Mouse (Mus musculus) testis, adult 2 months (tissue): ENCODE results near the gene Olr1. TPM values are rescaled to one million over a fixed set of nuclear protein-coding genes. Genes with fewer than 3 reads are reported as not detected.

ENCODE experiments used
- H3K27ac ChIP-seq: fragments of 200-500 bp; 2 replicates; pipeline ENCODE4 v1.5.1; 2012; ENCODE audit warnings: low read depth, low read length; ENCODE audit not compliant: control insufficient read depth, insufficient read depth
- H3K27me3 ChIP-seq: fragments of 200-500 bp; 2 replicates; pipeline ENCODE4 v1.6.1; 2012; ENCODE audit warnings: mild to moderate bottlenecking, low read length, moderate library complexity; ENCODE audit not compliant: control insufficient read depth, insufficient read depth
- H3K36me3 ChIP-seq: fragments of 200-500 bp; 2 replicates; pipeline ENCODE4 v1.6.1; 2012; ENCODE audit warnings: mild to moderate bottlenecking, low read length; ENCODE audit not compliant: control insufficient read depth, insufficient read depth
- H3K4me1 ChIP-seq: fragments of 200-500 bp; 2 replicates; pipeline ENCODE4 v1.6.1; 2012; ENCODE audit warnings: low read length; ENCODE audit not compliant: control insufficient read depth, insufficient read depth
- H3K4me3 ChIP-seq: fragments of 200-500 bp; 2 replicates; pipeline ENCODE4 v1.5.1; 2012; ENCODE audit warnings: low read depth, mild to moderate bottlenecking, low read length, moderate library complexity, mixed read lengths; ENCODE audit not compliant: control insufficient read depth
- CTCF ChIP-seq: fragments of 200-500 bp; IDR thresholded peaks from 2 replicates; pipeline ENCODE4 v1.5.1; 2012; ENCODE audit warnings: low read depth, mild to moderate bottlenecking, inconsistent platforms, low read length, moderate library complexity; ENCODE audit not compliant: control insufficient read depth, insufficient read depth, insufficient replicate concordance
- POLR2A ChIP-seq: fragments of 200-500 bp; IDR thresholded peaks from 2 replicates; pipeline ENCODE4 v1.6.1; 2012; ENCODE audit warnings: low read depth, mild to moderate bottlenecking, inconsistent platforms, low read length, moderate library complexity; ENCODE audit not compliant: control insufficient read depth
- polyA plus RNA-seq: library from polyadenylated mRNA; depleted of rRNA; stranded (reverse); fragments of >200 nt; gene quantifications from 2 replicates; pipeline ENCODE4 v1.2.3, GENCODE M21; 2012

The Olr1 gene
- polyA plus RNA-seq, 1 experiment, result 0.12 TPM

GRCm38 (mm10) chr6:129535723-129536122 is 28.8 kb upstream of the Olr1 start:
- H3K36me3 ChIP-seq, result no peaks in the 10 kb centered on the region; the same call in 1 of the 2 replicates
- H3K27ac ChIP-seq, result no peak overlapping the region
- TF ChIP-seq POLR2A, result no peak
- TF ChIP-seq CTCF, result no peak
- H3K4me1 ChIP-seq, result peaks cover 12% of the 10 kb centered on the region
- peak overlapping the region; percentile 87 for H3K4me3 ChIP-seq
- H3K27me3 ChIP-seq, result no peaks in the 10 kb centered on the region

- Histone ChIP-seq H3K36me3 (no peaks in the 10 kb centered on the region; the same call in 1 of the 2 replicates), H3K27me3 (no peaks in the 10 kb centered on the region), H3K27ac (peak overlapping the region; percentile 1; the same call in 1 of the 2 replicates), H3K4me3 (peak overlapping the region; percentile 87), H3K4me1 (peaks cover 12% of the 10 kb centered on the region)
- TF ChIP-seq CTCF (no peak), POLR2A (no peak)
Measured at GRCm38 (mm10) chr6:129534627-129535190, 27.7 kb upstream of the Olr1 start.

DNA sequence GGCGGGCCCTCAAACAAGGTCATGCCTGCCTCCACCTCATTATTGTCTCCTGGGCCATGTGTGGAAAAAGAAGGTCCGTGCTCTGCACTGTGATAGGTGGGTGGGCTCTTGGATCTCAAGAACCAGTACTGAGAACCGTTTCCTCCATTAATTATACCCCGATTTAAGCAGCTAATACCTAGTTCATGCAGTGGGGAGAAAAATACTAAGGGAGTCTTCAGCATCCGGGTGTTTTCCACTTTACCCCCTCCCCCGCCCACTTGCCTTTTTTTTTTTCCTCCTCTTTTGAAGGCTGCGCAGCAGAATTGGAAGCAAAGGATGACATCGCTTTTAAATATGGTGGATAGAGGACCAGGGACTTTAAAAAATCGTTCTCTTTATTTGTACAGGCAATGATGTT is 27.1 kb upstream of the Olr1 start:
- Histone ChIP-seq H3K27ac (peak overlapping the region; percentile 12; the same call in 1 of the 2 replicates), H3K27me3 (no peaks in the 10 kb centered on the region), H3K36me3 (no peaks in the 10 kb centered on the region; the same call in 1 of the 2 replicates), H3K4me3 (peak overlapping the region; percentile 87), H3K4me1 (peaks cover 12% of the 10 kb centered on the region)
- TF ChIP-seq POLR2A (no peak), CTCF (no peak)

- peaks cover 12% of the 10 kb centered on the region for H3K4me1 ChIP-seq
- no peaks in the 10 kb centered on the region for H3K36me3 ChIP-seq
- no peaks in the 10 kb centered on the region for H3K27me3 ChIP-seq
- H3K27ac ChIP-seq, result peak within 1 kb of the TSS; percentile 83
- H3K4me3 ChIP-seq, result peak within 1 kb of the TSS; percentile 87
- TF ChIP-seq CTCF (no peak), POLR2A (peak; percentile 90)
Measured at GRCm38 (mm10) chr6:129532942-129533860, 26.2 kb upstream of the Olr1 start, which contains the start of gene Gabarapl1. Gabarapl1 (plus strand) TSS chr6:129533160.

DNA sequence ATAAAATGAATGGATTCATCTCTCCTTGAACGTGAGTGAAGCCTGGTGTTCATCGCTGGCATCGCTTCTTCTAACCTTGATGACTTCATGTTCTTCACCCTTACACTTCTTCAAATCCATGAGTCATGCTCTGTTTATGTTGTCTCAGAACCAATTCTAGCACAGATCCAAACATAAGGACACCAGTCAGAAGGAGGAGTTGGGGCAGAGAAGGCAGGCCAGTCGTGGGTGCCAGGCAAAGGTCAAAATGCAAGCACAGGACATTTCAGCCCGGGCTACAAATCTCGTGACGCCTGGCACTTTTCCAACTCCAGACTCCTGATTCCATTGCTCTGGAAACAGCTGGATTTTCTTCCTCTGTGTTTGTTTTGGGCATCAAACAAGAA is 25.6 kb upstream of the Olr1 start:
- H3K4me1 ChIP-seq, result peaks cover 12% of the 10 kb centered on the region
- no peaks in the 10 kb centered on the region for H3K36me3 ChIP-seq
- H3K27me3 ChIP-seq, result no peaks in the 10 kb centered on the region
- H3K4me3 ChIP-seq, result peak overlapping the region; percentile 87
- H3K27ac ChIP-seq, result peak overlapping the region; percentile 57; the same call in 1 of the 2 replicates
- TF ChIP-seq CTCF, result no peak
- no peak for TF ChIP-seq POLR2A

DNA sequence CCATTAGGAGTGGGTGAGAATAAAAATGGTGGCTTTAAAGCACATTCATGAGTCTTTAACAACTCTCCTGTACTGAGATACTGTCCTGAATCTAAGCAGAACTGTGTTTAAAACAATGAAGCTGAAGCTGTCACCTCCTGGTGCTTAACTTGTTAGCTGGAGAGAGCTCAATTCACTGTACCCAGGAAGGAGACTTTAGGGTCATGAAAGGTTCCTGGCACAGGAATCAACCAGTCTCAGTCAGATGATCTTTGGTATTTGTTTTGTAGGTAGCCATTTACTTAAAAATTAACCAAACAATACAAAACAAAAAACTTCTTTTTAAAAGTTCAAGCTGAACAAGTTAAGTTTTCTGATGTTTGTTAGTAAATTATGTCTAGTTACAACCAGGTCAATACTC is 23.3 kb upstream of the Olr1 start:
- no peak for TF ChIP-seq POLR2A
- TF ChIP-seq CTCF, result no peak
- H3K4me3 ChIP-seq, result no peak overlapping the region
- H3K27ac ChIP-seq, result no peak overlapping the region
- no peaks in the 10 kb centered on the region for H3K36me3 ChIP-seq
- H3K4me1 ChIP-seq, result peaks cover 9% of the 10 kb centered on the region
- H3K27me3 ChIP-seq, result no peaks in the 10 kb centered on the region

DNA sequence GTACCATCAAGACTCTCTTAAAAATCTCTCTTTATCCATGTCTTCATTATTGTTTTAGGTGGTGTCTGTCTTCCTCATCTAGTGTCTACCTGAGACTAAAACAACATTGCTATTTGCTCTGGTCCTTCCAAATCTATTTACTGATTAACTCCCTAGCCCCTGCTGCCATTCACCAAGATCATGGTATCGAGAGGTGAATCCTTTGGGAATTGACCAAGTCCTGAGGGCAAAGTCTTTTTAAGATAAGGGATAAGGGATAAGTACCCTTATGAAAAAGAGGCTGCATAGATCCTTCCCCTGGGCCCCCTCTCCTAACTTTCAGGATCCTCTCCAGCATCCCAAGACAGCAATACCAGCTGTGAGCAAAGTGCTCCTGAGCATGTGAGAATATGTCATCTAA is 22.6 kb upstream of the Olr1 start:
- Histone ChIP-seq H3K36me3 (no peaks in the 10 kb centered on the region), H3K4me3 (no peak overlapping the region), H3K27me3 (no peaks in the 10 kb centered on the region), H3K4me1 (peaks cover 6% of the 10 kb centered on the region), H3K27ac (no peak overlapping the region)
- no peak for TF ChIP-seq CTCF
- TF ChIP-seq POLR2A, result no peak
